Mouse (Mus musculus) cortical plate, adult 2 months (tissue): ENCODE data around the gene Dpy19l3.

Source experiments
- CTCF ChIP-seq: fragments of 200-500 bp; IDR thresholded peaks from 2 replicates; pipeline ENCODE4 v1.5.1; 2011; ENCODE audit warnings: mild to moderate bottlenecking, control low read depth, low read length; ENCODE audit not compliant: insufficient read depth; ENCODE audit errors: extremely low read depth
- POLR2A ChIP-seq: fragments of 200-500 bp; IDR thresholded peaks from 2 replicates; pipeline ENCODE4 v1.6.1; 2011; ENCODE audit warnings: mild to moderate bottlenecking, low read length, control low read depth; ENCODE audit not compliant: insufficient read depth; ENCODE audit errors: extremely low read depth

- TF ChIP-seq CTCF, result no peak
- no peak for TF ChIP-seq POLR2A
Observed at GRCm38 (mm10) chr7:35771106-35771505, 16.9 kb upstream of the Dpy19l3 start.
